Mouse (Mus musculus) bone marrow, adult 2 months (tissue): Measurements from ENCODE around the gene Rom1.

Experiments
- CTCF ChIP-seq: fragments of 200-500 bp; IDR thresholded peaks from 2 replicates; pipeline ENCODE4 v1.5.1; 2011; ENCODE audit warnings: low read length, control low read depth; ENCODE audit not compliant: control insufficient read depth, insufficient read depth
- POLR2A ChIP-seq: fragments of 200-500 bp; IDR thresholded peaks from 2 replicates; pipeline ENCODE4 v1.6.1; 2011; ENCODE audit warnings: low read depth, mild to moderate bottlenecking, control low read depth, low read length, borderline replicate concordance; ENCODE audit not compliant: control insufficient read depth

DNA sequence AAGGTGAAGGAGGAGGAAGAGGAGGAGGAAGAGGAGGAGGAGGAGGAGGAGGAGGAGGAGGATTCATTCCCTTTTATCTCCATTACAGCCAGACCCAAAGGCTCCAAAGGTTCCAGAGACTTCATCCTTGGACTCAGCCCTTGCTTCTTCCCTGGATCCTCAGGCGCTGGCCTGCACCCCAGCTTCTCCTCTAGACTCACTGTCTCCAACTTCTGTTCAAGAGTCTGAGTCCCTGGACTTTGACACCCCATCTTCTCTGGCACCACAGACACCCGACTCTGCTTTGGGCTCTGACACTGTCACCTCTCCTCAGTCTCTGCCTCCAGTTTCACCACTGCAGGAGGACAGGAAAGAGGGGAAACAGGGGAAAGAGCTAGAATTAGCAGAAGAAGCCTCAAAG lies 33.1 kb upstream of the Rom1 start:
- TF ChIP-seq CTCF (no peak), POLR2A (no peak)
